Mouse (Mus musculus) CH12.LX (cell line): ENCODE measurements around the gene Wipi2. TPM values are rescaled to one million over a fixed set of nuclear protein-coding genes. Genes with fewer than 3 reads are reported as not detected.

Source experiments
- DNase-seq: peaks from one replicate; pipeline ENCODE4 v3.0.0-alpha.2; 2013; ENCODE audit errors: extremely low read depth
- H3K27ac ChIP-seq: 2 replicates; pipeline ENCODE4 v1.5.1; 2012; ENCODE audit warnings: low read depth, mild to moderate bottlenecking, control low read depth, moderate library complexity; ENCODE audit not compliant: insufficient read depth
- H3K27me3 ChIP-seq: replicated peaks from 2 replicates; pipeline ENCODE3; 2012; ENCODE audit warnings: inconsistent platforms
- H3K36me3 ChIP-seq, 2 experiments: replicated peaks in 1 of 2; 2 replicates each; pipeline versions ENCODE3 to v1.6.1; 2012; ENCODE audit warnings: inconsistent platforms in 1 of 2, low read length in 1 of 2, mild to moderate bottlenecking in 1 of 2, mixed read lengths in 1 of 2, moderate library complexity in 1 of 2; ENCODE audit not compliant: control insufficient read depth in 1 of 2, insufficient read depth in 1 of 2
- H3K4me1 ChIP-seq, 2 experiments: 2 replicates each; pipeline ENCODE4 v1.6.1; 2012; ENCODE audit warnings: inconsistent platforms in 1 of 2, moderate library complexity in 1 of 2; ENCODE audit not compliant: insufficient read depth in 2 of 2, control insufficient read depth in 1 of 2
- H3K4me2 ChIP-seq: 2 replicates; pipeline ENCODE4 v1.6.1; 2012; ENCODE audit warnings: low read depth, mild to moderate bottlenecking, control low read depth; ENCODE audit not compliant: poor library complexity, insufficient read depth, severe bottlenecking
- H3K4me3 ChIP-seq, 3 experiments: fragments of 150-350 bp in 1 of 3; sonication (generic) in 1 of 3; replicated peaks in 1 of 3; 2 replicates each; pipeline versions ENCODE3 to v1.5.1; 2011 to 2012; ENCODE audit warnings: low read depth in 2 of 3, low read length in 2 of 3, mild to moderate bottlenecking in 2 of 3, moderate library complexity in 2 of 3, control low read depth in 1 of 3, improper control_type of control experiment in 1 of 3, inconsistent platforms in 1 of 3, mixed read lengths in 1 of 3; ENCODE audit not compliant: poor library complexity in 1 of 3
- H3K79me2 ChIP-seq: replicated peaks from 2 replicates; pipeline ENCODE4 v1.6.1; 2012; ENCODE audit warnings: mild to moderate bottlenecking, moderate library complexity; ENCODE audit not compliant: control insufficient read depth, poor library complexity, insufficient read depth, severe bottlenecking; ENCODE audit errors: extremely low read depth
- H3K9ac ChIP-seq: 2 replicates; pipeline ENCODE4 v1.6.1; 2012; ENCODE audit warnings: low read depth, mild to moderate bottlenecking, control low read depth, moderate library complexity; ENCODE audit not compliant: insufficient read depth
- H3K9me3 ChIP-seq: replicated peaks from 2 replicates; pipeline ENCODE3; 2012; ENCODE audit warnings: low read length, inconsistent platforms, mixed read lengths
- CHD2 ChIP-seq: IDR thresholded peaks from 2 replicates; pipeline ENCODE4 v1.6.1; 2011; ENCODE audit warnings: low read length, improper control_type of control experiment
- CTCF ChIP-seq, 2 experiments: IDR thresholded peaks in 1 of 2; conservative IDR thresholded peaks in 1 of 2; 2 replicates each; pipeline ENCODE4 v1.5.1; 2011 to 2012; ENCODE audit warnings: low read depth in 2 of 2, low read length in 2 of 2, improper control_type of control experiment in 1 of 2, inconsistent platforms in 1 of 2, mild to moderate bottlenecking in 1 of 2, moderate library complexity in 1 of 2
- E2F4 ChIP-seq: IDR thresholded peaks from 2 replicates; pipeline ENCODE4 v1.6.1; 2011; ENCODE audit warnings: low read depth, low read length, improper control_type of control experiment; ENCODE audit not compliant: insufficient replicate concordance
- ELF1 ChIP-seq: IDR thresholded peaks from 2 replicates; pipeline ENCODE4 v1.6.1; 2014; ENCODE audit warnings: low read depth, mild to moderate bottlenecking, inconsistent platforms, low read length, improper control_type of control experiment
- EP300 ChIP-seq: IDR thresholded peaks from 2 replicates; pipeline ENCODE4 v1.6.1; 2011; ENCODE audit warnings: low read length, improper control_type of control experiment
- ETS1 ChIP-seq: conservative IDR thresholded peaks from 2 replicates; pipeline ENCODE4 v1.6.1; 2012; ENCODE audit warnings: low read depth, mild to moderate bottlenecking, inconsistent platforms, low read length, improper control_type of control experiment, moderate library complexity
- HCFC1 ChIP-seq: IDR thresholded peaks from 2 replicates; pipeline ENCODE4 v1.6.1; 2012; ENCODE audit warnings: low read depth, mild to moderate bottlenecking, inconsistent platforms, low read length, improper control_type of control experiment
- IRF4 ChIP-seq: IDR thresholded peaks from 2 replicates; pipeline ENCODE4 v1.6.1; 2014; ENCODE audit warnings: low read depth, mild to moderate bottlenecking, inconsistent platforms, low read length, improper control_type of control experiment
- JUN ChIP-seq: IDR thresholded peaks from 2 replicates; pipeline ENCODE4 v1.6.1; 2011; ENCODE audit warnings: low read depth, mild to moderate bottlenecking, low read length, improper control_type of control experiment, moderate library complexity; ENCODE audit not compliant: insufficient read depth
- JUND ChIP-seq: conservative IDR thresholded peaks from 2 replicates; pipeline ENCODE4 v1.6.1; 2011; ENCODE audit warnings: low read depth, low read length, improper control_type of control experiment
- KAT2A ChIP-seq: IDR thresholded peaks from 2 replicates; pipeline ENCODE4 v1.6.1; 2012; ENCODE audit warnings: low read length, improper control_type of control experiment, inconsistent platforms; ENCODE audit not compliant: insufficient replicate concordance
- MAX ChIP-seq: IDR thresholded peaks from 2 replicates; pipeline ENCODE4 v1.6.1; 2011; ENCODE audit warnings: low read length, improper control_type of control experiment
- MAZ ChIP-seq: IDR thresholded peaks from 2 replicates; pipeline ENCODE4 v1.6.1; 2012; ENCODE audit warnings: low read depth, mild to moderate bottlenecking, inconsistent platforms, low read length, improper control_type of control experiment, moderate library complexity
- MXI1 ChIP-seq: IDR thresholded peaks from 2 replicates; pipeline ENCODE4 v1.6.1; 2011; ENCODE audit warnings: mild to moderate bottlenecking, low read depth, low read length, improper control_type of control experiment
- NELFE ChIP-seq: IDR thresholded peaks from 2 replicates; pipeline ENCODE4 v1.6.1; 2011; ENCODE audit warnings: low read depth, low read length, improper control_type of control experiment
- POLR2A ChIP-seq: IDR thresholded peaks from 2 replicates; pipeline ENCODE4 v1.6.1; 2011; ENCODE audit warnings: low read depth, mild to moderate bottlenecking, improper control_type of control experiment, low read length
- TCF12 ChIP-seq: IDR thresholded peaks from 2 replicates; pipeline ENCODE4 v1.6.1; 2014; ENCODE audit warnings: low read depth, mild to moderate bottlenecking, inconsistent platforms, low read length, improper control_type of control experiment
- UBTF ChIP-seq: IDR thresholded peaks from 2 replicates; pipeline ENCODE4 v1.6.1; 2012; ENCODE audit warnings: low read depth, mild to moderate bottlenecking, inconsistent platforms, low read length, improper control_type of control experiment, moderate library complexity
- USF2 ChIP-seq: conservative IDR thresholded peaks from 2 replicates; pipeline ENCODE4 v1.6.1; 2011; ENCODE audit warnings: low read depth, low read length, improper control_type of control experiment
- ZC3H11A ChIP-seq: IDR thresholded peaks from 2 replicates; pipeline ENCODE4 v1.6.1; 2012; ENCODE audit warnings: low read depth, mild to moderate bottlenecking, inconsistent platforms, low read length, improper control_type of control experiment
- ZKSCAN1 ChIP-seq: IDR thresholded peaks from 2 replicates; pipeline ENCODE4 v1.6.1; 2012; ENCODE audit warnings: low read depth, inconsistent platforms, low read length, improper control_type of control experiment, borderline replicate concordance
- ZMIZ1 ChIP-seq: IDR thresholded peaks from 2 replicates; pipeline ENCODE4 v1.6.1; 2012; ENCODE audit warnings: low read depth, mild to moderate bottlenecking, inconsistent platforms, low read length, improper control_type of control experiment
- ZNF384 ChIP-seq: IDR thresholded peaks from 2 replicates; pipeline ENCODE4 v1.6.1; 2012; ENCODE audit warnings: low read depth, low read length, improper control_type of control experiment, inconsistent platforms
- dilution Hi-C: fragments of 300-500 bp; cut with MboI; formaldehyde crosslinking; loops from 2 replicates; pipeline ENCODE4 v1.14.3; 2020; ENCODE audit warnings: low sequenced_read_pairs; ENCODE audit not compliant: extremely low pct_unique_long_range_greater_than_20kb, extremely low pct_ligation_motif_present
- in situ Hi-C: fragments of 300-500 bp; cut with MboI; formaldehyde crosslinking; loops from 3 replicates; pipeline ENCODE4 v1.14.3; 2019; ENCODE audit warnings: low sequenced_read_pairs, low pct_ligation_motif_present, low pct_unique_long_range_greater_than_20kb, mixed read lengths
- polyA plus RNA-seq: library from polyadenylated mRNA; unstranded; fragments of >175 nt; gene quantifications from 2 replicates; pipeline ENCODE4 v1.2.1, GENCODE M21; 2012; ENCODE audit warnings: low read depth; ENCODE audit not compliant: insufficient read length
- total RNA-seq, 2 experiments: library from RNA; depleted of rRNA; stranded (reverse); fragments of 300-350 nt in 1 of 2; fragments of >200 nt in 1 of 2; gene quantifications; 2 replicates each; pipeline ENCODE4 v1.2.3; 2012 to 2014

Gene Wipi2
- total and polyA plus RNA-seq, 3 experiments: 38.0 to 47.4 (median 43.4) TPM

- H3K4me2 ChIP-seq: no peak overlapping the region
- no peaks in the 10 kb centered on the region for H3K79me2 ChIP-seq
- TF ChIP-seq ZMIZ1: no peak
- TF ChIP-seq E2F4: no peak
- TF ChIP-seq HCFC1: no peak
- TF ChIP-seq MAX: no peak
- no peak overlapping the region for H3K9ac ChIP-seq
- DNase-seq: no peak
- dilution Hi-C loops: no loop called here
- in situ Hi-C loops: loop anchor here (10.0 kb wide), 1 partner anchor 137 kb away; no protein-coding TSS in a partner anchor
- no peaks in the 10 kb centered on the region for H3K4me1 ChIP-seq
- peaks cover 10% of the 10 kb centered on the region for H3K9me3 ChIP-seq
- H3K27ac ChIP-seq: no peak overlapping the region
- no peak overlapping the region for H3K4me3 ChIP-seq
- peaks cover 48% of the 10 kb centered on the region for H3K27me3 ChIP-seq
- H3K36me3 ChIP-seq: no peaks in the 10 kb centered on the region
Measured at GRCm38 (mm10) chr5:142621421-142621820, 6.1 kb upstream of the Wipi2 start.

DNA sequence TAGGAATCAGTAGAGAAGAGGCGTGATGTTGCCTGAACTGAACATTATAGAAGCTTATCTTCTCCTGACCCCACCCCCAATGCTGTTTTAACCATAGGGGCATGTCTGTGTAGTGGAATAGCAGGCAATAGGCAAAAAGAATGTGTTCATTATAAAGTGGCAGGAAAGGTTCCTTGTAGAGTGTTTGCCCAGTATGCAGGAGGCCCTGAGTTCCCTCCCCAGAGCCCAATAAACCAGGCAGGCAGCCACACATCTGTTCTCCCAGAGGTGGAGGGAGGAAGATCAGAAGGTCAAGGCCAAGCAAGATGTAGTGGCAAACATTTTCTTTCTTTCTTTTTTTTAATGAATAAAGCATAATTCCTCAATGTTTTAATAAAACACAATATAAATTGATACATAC, 5.4 kb upstream of the Wipi2 start:
- H3K9ac ChIP-seq: no peak overlapping the region
- H3K9me3 ChIP-seq: peaks cover 10% of the 10 kb centered on the region
- DNase-seq: no peak
- no peaks in the 10 kb centered on the region for H3K4me1 ChIP-seq
- peaks cover 44% of the 10 kb centered on the region for H3K27me3 ChIP-seq
- H3K4me2 ChIP-seq: no peak overlapping the region
- no peak overlapping the region for H3K4me3 ChIP-seq
- H3K79me2 ChIP-seq: no peaks in the 10 kb centered on the region
- in situ Hi-C loops: loop anchor here (10.0 kb wide), 1 partner anchor 137 kb away; no protein-coding TSS in a partner anchor
- no peak overlapping the region for H3K27ac ChIP-seq
- no peaks in the 10 kb centered on the region for H3K36me3 ChIP-seq
- dilution Hi-C loops: no loop called here
- TF ChIP-seq KAT2A: no peak
- TF ChIP-seq UBTF: no peak
- no peak for TF ChIP-seq ELF1
- TF ChIP-seq IRF4: no peak
- no peak for TF ChIP-seq CTCF (conservative IDR thresholded peaks at IDR 0.05 in 1 of 2, IDR thresholded peaks at IDR 0.05 in 1 of 2; ENCODE audit: low read depth in 2 of 2, low read length in 2 of 2)
- no peak for TF ChIP-seq ZKSCAN1
- TF ChIP-seq MAZ: no peak
- no peak for TF ChIP-seq EP300
- TF ChIP-seq TCF12: no peak
- TF ChIP-seq USF2: no peak
- TF ChIP-seq ZMIZ1: no peak
- TF ChIP-seq CHD2: no peak
- no peak for TF ChIP-seq JUND
- TF ChIP-seq ZC3H11A: no peak
- no peak for TF ChIP-seq JUN
- no peak for TF ChIP-seq NELFE
- TF ChIP-seq MXI1: no peak
- no peak for TF ChIP-seq POLR2A
- no peak for TF ChIP-seq ZNF384
- TF ChIP-seq ETS1: no peak
